Mouse (Mus musculus) thymus, adult 2 months (tissue): ENCODE results near the gene Fgfr2. TPM values are rescaled to one million over a fixed set of nuclear protein-coding genes. Genes with fewer than 3 reads are reported as not detected.

Experiments used
- DNase-seq: peaks from one replicate; pipeline ENCODE4 v3.0.0; 2021
- H3K27ac ChIP-seq: fragments of 200-500 bp; 2 replicates; pipeline ENCODE4 v1.5.1; 2012; ENCODE audit warnings: low read length, control low read depth; ENCODE audit not compliant: control insufficient read depth, insufficient read depth
- H3K27me3 ChIP-seq: fragments of 200-500 bp; 2 replicates; pipeline ENCODE4 v1.6.1; 2012; ENCODE audit warnings: mild to moderate bottlenecking, low read length, moderate library complexity, mixed read lengths; ENCODE audit not compliant: control insufficient read depth, insufficient read depth
- H3K36me3 ChIP-seq: fragments of 200-500 bp; 2 replicates; pipeline ENCODE4 v1.6.1; 2012; ENCODE audit warnings: mild to moderate bottlenecking, low read length, moderate library complexity; ENCODE audit not compliant: control insufficient read depth, insufficient read depth
- H3K4me1 ChIP-seq: fragments of 200-500 bp; replicated peaks from 2 replicates; pipeline ENCODE4 v1.6.1; 2012; ENCODE audit warnings: low read length; ENCODE audit not compliant: control insufficient read depth, insufficient read depth
- H3K4me3 ChIP-seq: fragments of 200-500 bp; 2 replicates; pipeline ENCODE4 v1.5.1; 2012; ENCODE audit warnings: mild to moderate bottlenecking, low read length, control low read depth, moderate library complexity; ENCODE audit not compliant: control insufficient read depth, insufficient read depth
- CTCF ChIP-seq: fragments of 200-500 bp; IDR thresholded peaks from 2 replicates; pipeline ENCODE4 v1.5.1; 2012; ENCODE audit warnings: mild to moderate bottlenecking, control low read depth, low read length, moderate library complexity, borderline replicate concordance; ENCODE audit not compliant: control insufficient read depth, poor library complexity, insufficient read depth; ENCODE audit errors: extremely low read depth
- POLR2A ChIP-seq: fragments of 200-500 bp; IDR thresholded peaks from 2 replicates; pipeline ENCODE4 v1.6.1; 2012; ENCODE audit warnings: mild to moderate bottlenecking, low read length, control low read depth, moderate library complexity; ENCODE audit not compliant: control insufficient read depth, poor library complexity, insufficient read depth; ENCODE audit errors: extremely low read depth
- WGBS: fragments of 180-500 bp; shearing (Covaris S2); methylation state at CpG from one replicate; pipeline ENCODE4 v1.1.7; 2018; 5-methylcytosine and 5-hydroxymethylcytosine counted together
- polyA plus RNA-seq: library from polyadenylated mRNA; depleted of rRNA; stranded (reverse); fragments of >200 nt; gene quantifications from 2 replicates; pipeline ENCODE4 v1.2.3, GENCODE M21; 2012; rRNA removed

Gene Fgfr2
- 9.0 and 12.1 TPM in 2 replicates for polyA plus RNA-seq

DNA sequence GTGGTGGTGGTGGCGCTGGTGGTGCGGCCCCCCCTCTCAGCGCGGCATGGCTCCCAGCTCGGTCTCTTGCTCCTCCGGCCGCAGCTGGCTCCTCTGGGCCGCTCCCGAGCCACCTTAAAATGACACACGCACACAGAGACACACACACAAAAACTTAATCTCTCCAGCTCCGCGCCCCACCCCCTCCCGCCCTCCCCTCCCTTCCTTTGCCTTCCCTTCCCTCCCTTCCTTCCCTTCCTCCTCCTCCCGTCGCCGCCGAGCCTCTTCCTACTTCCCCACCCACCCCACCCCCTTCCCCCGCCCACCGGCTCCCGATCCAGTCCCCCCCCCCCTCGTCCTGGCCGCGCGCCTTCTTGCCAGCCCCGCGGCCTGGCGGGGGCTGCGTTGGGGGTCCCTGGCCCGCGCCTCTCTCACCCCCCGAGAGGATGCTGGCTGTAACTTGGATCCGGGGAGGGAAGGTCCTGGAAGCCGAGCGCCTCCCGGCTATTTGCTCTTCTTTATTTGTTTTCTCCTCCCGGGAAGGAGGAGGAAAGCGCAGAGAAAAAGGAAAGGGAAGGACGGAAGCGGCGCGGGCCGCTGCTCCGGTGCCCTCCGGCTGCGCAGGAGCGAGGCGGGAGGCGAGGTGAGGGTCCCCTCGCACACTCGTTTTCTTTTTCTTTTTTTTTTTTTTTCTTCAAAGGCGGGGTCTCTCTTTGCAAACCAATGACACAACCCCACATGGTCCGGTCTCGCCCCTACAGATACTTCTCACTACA is at the start of gene Fgfr2:
Gene Fgfr2 (minus strand): TSS at position 107 of the 755 bp plus-strand sequence.
- peaks cover 2% of the 10 kb centered on the region; the same call in 1 of the 2 replicates for H3K4me1 ChIP-seq
- H3K27me3 ChIP-seq, result peaks cover 14% of the 10 kb centered on the region
- DNase-seq, result no peak
- H3K4me3 ChIP-seq, result peak within 1 kb of the TSS; percentile 41
- H3K27ac ChIP-seq, result no peak within 1 kb of the TSS
- no peaks in the 10 kb centered on the region for H3K36me3 ChIP-seq
- 1% methylated on average over 48 of the region's 53 CpGs for WGBS
- TF ChIP-seq CTCF (no peak), POLR2A (no peak)

GRCm38 (mm10) chr7:133171403-133172032 is 48.4 kb upstream of the Fgfr2 start:
- WGBS, result 93% methylated on average over 4 of the region's 4 CpGs
- H3K4me3 ChIP-seq, result no peak overlapping the region
- H3K27me3 ChIP-seq, result no peaks in the 10 kb centered on the region
- H3K4me1 ChIP-seq, result no peaks in the 10 kb centered on the region
- TF ChIP-seq CTCF (no peak), POLR2A (no peak)
- no peak for DNase-seq
- no peaks in the 10 kb centered on the region for H3K36me3 ChIP-seq
- H3K27ac ChIP-seq, result no peak overlapping the region

DNA sequence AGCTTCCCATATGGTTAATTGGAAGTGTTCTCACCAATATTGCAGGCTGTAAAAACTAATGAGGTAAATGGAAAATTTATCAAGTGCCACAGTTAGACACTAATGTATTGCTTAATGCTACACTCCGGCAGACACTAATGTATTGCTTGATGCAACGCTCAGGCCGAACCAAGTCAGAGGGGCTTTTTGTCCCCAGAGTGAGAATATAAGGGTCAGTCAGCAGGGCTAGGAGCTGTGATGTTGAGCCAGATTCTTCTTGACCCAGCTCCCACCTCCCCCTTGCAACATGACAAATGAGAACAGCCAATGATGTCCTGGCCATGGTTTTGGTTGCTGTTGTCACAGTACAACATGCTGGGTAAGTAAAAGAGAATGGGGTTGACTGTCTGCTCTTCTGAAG is 45.8 kb upstream of the Fgfr2 start:
- TF ChIP-seq POLR2A (no peak), CTCF (no peak)

GRCm38 (mm10) chr7:133167903-133168302 is 44.8 kb upstream of the Fgfr2 start:
- no peak for DNase-seq
- Histone ChIP-seq H3K36me3 (no peaks in the 10 kb centered on the region), H3K27me3 (no peaks in the 10 kb centered on the region), H3K4me3 (no peak overlapping the region), H3K4me1 (no peaks in the 10 kb centered on the region), H3K27ac (no peak overlapping the region)
- TF ChIP-seq CTCF (no peak), POLR2A (no peak)
- WGBS, result 87% methylated on average over 2 of the region's 2 CpGs

More for the DNA sequence above, 45.8 kb upstream of the Fgfr2 start:
- no peaks in the 10 kb centered on the region for H3K4me1 ChIP-seq
- H3K27me3 ChIP-seq, result no peaks in the 10 kb centered on the region
- H3K36me3 ChIP-seq, result no peaks in the 10 kb centered on the region
- no peak overlapping the region for H3K27ac ChIP-seq
- no peak overlapping the region for H3K4me3 ChIP-seq
- DNase-seq, result no peak
- WGBS, result 96% methylated on average over 3 of the region's 3 CpGs

DNA sequence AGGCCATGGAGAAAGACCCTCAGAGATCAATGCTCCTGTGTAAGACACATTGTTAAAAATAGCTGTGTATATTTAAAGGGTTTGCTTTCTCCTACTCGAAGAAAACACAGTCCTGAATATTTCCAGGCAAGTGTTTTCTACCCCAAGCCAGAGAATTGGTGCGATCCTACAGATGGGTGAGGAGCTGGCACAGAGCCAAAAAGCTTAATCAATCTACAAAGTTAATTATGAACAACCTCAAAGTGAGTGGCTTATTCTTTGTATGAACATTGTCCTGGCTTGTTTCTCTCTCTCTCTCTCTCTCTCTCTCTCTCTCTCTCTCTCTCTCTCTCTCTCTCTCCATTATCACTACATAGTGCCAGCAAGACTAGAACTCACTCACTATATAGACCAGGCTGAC is 41.6 kb upstream of the Fgfr2 start:
- DNase-seq, result no peak
- 64% methylated on average over 2 of the region's 2 CpGs for WGBS
- no peaks in the 10 kb centered on the region for H3K27me3 ChIP-seq
- no peaks in the 10 kb centered on the region for H3K4me1 ChIP-seq
- H3K27ac ChIP-seq, result no peak overlapping the region
- no peak overlapping the region for H3K4me3 ChIP-seq
- no peaks in the 10 kb centered on the region for H3K36me3 ChIP-seq
- TF ChIP-seq CTCF, result no peak

DNA sequence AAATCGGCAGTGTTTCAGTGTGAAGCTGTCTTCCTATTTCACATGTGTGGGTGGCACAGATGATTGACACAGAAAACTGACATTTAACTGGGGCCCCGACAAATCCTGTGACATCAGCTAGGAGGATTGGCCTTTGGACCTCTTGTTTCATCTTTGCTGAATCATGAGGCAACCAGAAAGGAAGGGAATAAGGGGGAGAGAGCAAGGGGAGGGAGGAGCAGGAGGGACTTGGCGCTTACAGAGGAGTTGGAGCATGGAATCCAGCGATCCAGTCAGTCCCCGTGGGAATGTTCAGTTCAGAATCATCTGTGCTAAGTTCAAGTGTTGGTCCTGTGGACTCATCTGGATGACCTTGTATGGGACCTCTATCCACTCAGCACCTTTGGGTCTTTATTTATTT is 39.9 kb upstream of the Fgfr2 start:
- 64% methylated on average over 5 of the region's 5 CpGs for WGBS
- no peak for DNase-seq
- H3K36me3 ChIP-seq, result no peaks in the 10 kb centered on the region

More for the DNA sequence above, 39.9 kb upstream of the Fgfr2 start:
- Histone ChIP-seq H3K27me3 (no peaks in the 10 kb centered on the region), H3K4me3 (no peak overlapping the region), H3K4me1 (no peaks in the 10 kb centered on the region), H3K27ac (no peak overlapping the region)
- no peak for TF ChIP-seq CTCF
- TF ChIP-seq POLR2A, result no peak
